Mouse (Mus musculus): Measurements from ENCODE around the gene Slc17a7. TPM values are rescaled to one million over a fixed set of nuclear protein-coding genes. Genes with fewer than 3 reads are reported as not detected.

Slc17a7 gene
- total and polyA plus RNA-seq, 3 experiments = 0.11 TPM; not detected in 2

DNA sequence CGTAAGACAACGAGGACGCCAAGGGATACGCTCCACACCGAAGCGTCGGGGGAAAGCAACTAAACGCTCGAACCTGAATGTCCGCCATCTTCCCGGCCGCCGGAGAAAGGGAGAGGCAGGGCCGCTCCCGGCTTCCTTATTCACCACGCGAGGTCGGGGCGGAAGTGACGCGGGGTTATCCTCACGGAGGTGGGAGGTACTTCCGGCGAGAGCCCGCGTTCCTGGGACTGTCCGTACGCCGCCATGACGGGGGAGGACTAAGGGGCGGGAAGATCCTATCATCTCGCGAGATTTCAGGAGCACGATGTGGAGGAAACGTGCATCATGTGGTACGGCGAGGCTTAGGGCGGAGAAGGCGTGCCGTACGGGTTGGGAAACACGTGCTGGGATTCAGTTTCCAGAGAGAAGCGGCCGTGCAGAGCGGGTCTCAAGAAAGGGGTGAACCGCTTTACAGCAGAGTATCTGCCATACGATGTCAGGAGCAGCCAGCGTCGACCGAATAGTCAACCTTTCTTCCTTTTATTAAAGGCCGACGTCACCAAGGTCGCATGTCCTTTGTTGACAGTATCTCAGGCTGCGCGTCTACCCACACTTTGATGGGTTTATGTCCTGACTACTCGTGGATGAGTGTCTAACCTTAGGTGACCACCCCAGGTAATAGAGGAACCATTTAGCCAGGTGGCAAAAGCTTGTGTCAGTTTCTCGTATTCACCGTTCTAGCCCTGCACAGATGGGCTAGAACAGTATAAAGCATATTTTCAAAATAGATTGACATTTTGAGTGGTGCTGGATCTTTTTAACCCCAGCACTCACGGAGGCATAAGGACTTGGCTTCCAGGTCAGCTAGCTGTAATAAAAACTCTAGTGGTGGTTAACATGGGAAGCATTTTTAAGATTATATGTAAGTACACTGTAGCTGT, 39.3 kb upstream of the Slc17a7 start, which contains the start of gene Rps11 (continued):
- peak; percentile 8; the same call in 1 of the 2 replicates for TF ChIP-seq CHD1 (IDR thresholded peaks at IDR 0.05; ENCODE audit: low read depth, low read length)

DNA sequence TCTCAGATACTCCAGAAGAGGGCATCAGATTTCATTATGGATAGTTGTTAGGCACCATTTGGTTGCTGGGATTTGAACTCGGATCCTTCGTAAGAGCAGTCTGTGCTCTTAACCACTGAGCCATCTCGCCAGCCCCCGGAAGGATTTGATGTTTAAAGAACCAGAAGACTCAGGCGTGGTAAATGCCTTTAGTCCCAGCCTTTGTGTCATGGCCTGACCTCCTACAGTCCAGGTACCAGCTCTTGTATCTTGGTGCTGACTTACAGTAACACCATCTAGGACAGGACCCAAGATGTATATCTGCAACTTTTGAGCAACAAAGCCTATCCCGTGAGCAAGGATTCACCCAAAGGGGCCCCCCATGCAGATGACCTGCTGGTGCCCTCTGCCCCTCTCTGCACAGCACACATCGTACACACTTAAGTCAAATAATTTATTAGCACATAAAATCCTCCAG, 38.6 kb upstream of the Slc17a7 start:
- peak overlapping the region; percentile 82; the same call in 1 of the 2 replicates for H3K27ac ChIP-seq (ENCODE audit: insufficient read depth, low read depth)
- peaks cover 51 to 63% of the 10 kb centered on the region in 2 experiments for H3K36me3 ChIP-seq (replicated peaks in 1 of 2; ENCODE audit: control insufficient read depth in 1 of 2, insufficient read depth in 1 of 2, low read length in 1 of 2)
- H3K9ac ChIP-seq (ENCODE audit: insufficient read depth, low read depth) = no peak overlapping the region
- dilution Hi-C loops (cut with MboI; ENCODE audit: extremely low pct_ligation_motif_present, extremely low pct_unique_long_range_greater_than_20kb, low sequenced_read_pairs) = no loop called here
- peak overlapping the region in 1 of 3 experiments; percentile 93 for H3K4me3 ChIP-seq (replicated peaks in 1 of 3; ENCODE audit: low read depth in 2 of 3, low read length in 2 of 3, poor library complexity in 1 of 3)
- no peaks in the 10 kb centered on the region for H3K9me3 ChIP-seq (replicated peaks; ENCODE audit: low read length)
- H3K4me2 ChIP-seq (ENCODE audit: insufficient read depth, low read depth, poor library complexity, severe bottlenecking) = 0 out of 2 replicates have a peak overlapping the region, but pooled peaks have one; percentile 68
- peak; percentile 56 for DNase-seq (ENCODE audit: extremely low read depth)
- in situ Hi-C loops (cut with MboI; ENCODE audit: low pct_ligation_motif_present, low pct_unique_long_range_greater_than_20kb, low sequenced_read_pairs) = loop anchor here (5.0 kb wide), 1 partner anchor 43 kb away; no protein-coding TSS in a partner anchor
- H3K27me3 ChIP-seq (replicated peaks) = no peaks in the 10 kb centered on the region
- H3K79me2 ChIP-seq (replicated peaks; ENCODE audit: control insufficient read depth, extremely low read depth, insufficient read depth, poor library complexity, severe bottlenecking) = peaks cover 44% of the 10 kb centered on the region
- peaks cover 12 to 48% of the 10 kb centered on the region in 2 experiments for H3K4me1 ChIP-seq (ENCODE audit: control insufficient read depth in 1 of 2, insufficient read depth in 2 of 2)
- TF ChIP-seq E2F4 (IDR thresholded peaks at IDR 0.05; ENCODE audit: insufficient replicate concordance, low read depth, low read length) = no peak
- TF ChIP-seq POLR2AphosphoS2 (IDR thresholded peaks at IDR 0.05; ENCODE audit: low read depth, low read length) = no peak
- TF ChIP-seq UBTF (IDR thresholded peaks at IDR 0.05; ENCODE audit: low read depth, low read length) = no peak
- TF ChIP-seq SMC3 (IDR thresholded peaks at IDR 0.05; ENCODE audit: low read depth, low read length) = no peak
- no peak for TF ChIP-seq MAFK (IDR thresholded peaks at IDR 0.05; ENCODE audit: insufficient replicate concordance, low read length)
- no peak for TF ChIP-seq TBP (conservative IDR thresholded peaks at IDR 0.05; ENCODE audit: low read depth, low read length)
- TF ChIP-seq PAX5 (IDR thresholded peaks at IDR 0.05; ENCODE audit: low read length) = no peak
- no peak for TF ChIP-seq ZC3H11A (IDR thresholded peaks at IDR 0.05; ENCODE audit: low read depth, low read length)
- TF ChIP-seq CHD1 (IDR thresholded peaks at IDR 0.05; ENCODE audit: low read depth, low read length) = no peak
- TF ChIP-seq ZKSCAN1 (IDR thresholded peaks at IDR 0.05; ENCODE audit: borderline replicate concordance, low read depth, low read length) = no peak
- TF ChIP-seq TCF12 (IDR thresholded peaks at IDR 0.05; ENCODE audit: low read depth, low read length) = no peak
- no peak for TF ChIP-seq EP300 (IDR thresholded peaks at IDR 0.05; ENCODE audit: low read length)
- TF ChIP-seq USF2 (conservative IDR thresholded peaks at IDR 0.05; ENCODE audit: low read depth, low read length) = no peak
- TF ChIP-seq USF1 (IDR thresholded peaks at IDR 0.05; ENCODE audit: low read depth, low read length) = no peak
- no peak for TF ChIP-seq NELFE (IDR thresholded peaks at IDR 0.05; ENCODE audit: low read depth, low read length)
- TF ChIP-seq RCOR1 (conservative IDR thresholded peaks at IDR 0.05; ENCODE audit: low read depth, low read length) = no peak
- TF ChIP-seq RAD21 (IDR thresholded peaks at IDR 0.05; ENCODE audit: low read depth, low read length) = no peak
- TF ChIP-seq IRF4 (IDR thresholded peaks at IDR 0.05; ENCODE audit: low read depth, low read length) = no peak
